Mouse (Mus musculus) stomach, embryonic 14.5 days (tissue): ENCODE results near the gene Xpo6. TPM values are rescaled to one million over a fixed set of nuclear protein-coding genes. Genes with fewer than 3 reads are reported as not detected.

Experiments used
- ATAC-seq: fragments of 200-750 bp; cut with Nextera tagmentation; 2 replicates; pipeline ENCODE4 v1.8.0; 2017; ENCODE audit warnings: low read depth, moderate TSS enrichment; ENCODE audit not compliant: insufficient number of reproducible peaks, insufficient read depth, low FRiP score
- H3K27ac ChIP-seq: fragments of 300-500 bp; sonication (generic); 2 replicates; pipeline ENCODE4 v1.5.1; 2014; ENCODE audit warnings: mild to moderate bottlenecking, low read length, moderate library complexity, mixed read lengths
- H3K27me3 ChIP-seq: fragments of 300-500 bp; sonication (generic); 2 replicates; pipeline ENCODE4 v1.6.1; 2014; ENCODE audit warnings: low read length, control low read depth, mixed read lengths; ENCODE audit not compliant: control insufficient read depth, insufficient read depth
- H3K36me3 ChIP-seq: fragments of 300-500 bp; sonication (generic); 2 replicates; pipeline ENCODE4 v1.6.1; 2014; ENCODE audit warnings: mild to moderate bottlenecking, control low read depth, low read length, moderate library complexity, mixed read lengths; ENCODE audit not compliant: control insufficient read depth, insufficient read depth
- H3K4me1 ChIP-seq: fragments of 300-500 bp; sonication (generic); 2 replicates; pipeline ENCODE4 v1.6.1; 2014; ENCODE audit warnings: low read length, control low read depth, mixed read lengths; ENCODE audit not compliant: control insufficient read depth, insufficient read depth
- H3K4me2 ChIP-seq: fragments of 300-500 bp; sonication (generic); replicated peaks from 2 replicates; pipeline ENCODE4 v1.6.1; 2014; ENCODE audit warnings: low read depth, low read length, control low read depth
- H3K4me3 ChIP-seq: fragments of 300-500 bp; sonication (generic); 2 replicates; pipeline ENCODE4 v1.5.1; 2014; ENCODE audit warnings: low read depth, low read length, control low read depth
- H3K9ac ChIP-seq: fragments of 300-500 bp; sonication (generic); replicated peaks from 2 replicates; pipeline ENCODE4 v1.6.1; 2014; ENCODE audit warnings: low read depth, mild to moderate bottlenecking, control low read depth, low read length, moderate library complexity, mixed read lengths
- H3K9me3 ChIP-seq: fragments of 300-500 bp; sonication (generic); 2 replicates; pipeline ENCODE4 v1.6.1; 2016; ENCODE audit warnings: low read depth, low read length, control low read depth; ENCODE audit not compliant: control insufficient read depth
- WGBS: fragments of 180-500 bp; shearing (Covaris S2); extraction: QIAGEN DNeasy Blood & Tissue Kit; methylation state at CpG from one replicate; pipeline ENCODE4 v1.1.7; 2014; 5-methylcytosine and 5-hydroxymethylcytosine counted together
- polyA plus RNA-seq: library from polyadenylated mRNA; unstranded; fragments of >200 nt; fragmentation: Nextera tagmentation; extraction: Ambion mirVana; gene quantifications from 2 replicates; pipeline ENCODE4 v1.2.1, GENCODE M21; 2014

Xpo6 gene
- polyA plus RNA-seq, 1 experiment from 2014 or later: 65.9 TPM

- Histone ChIP-seq H3K27me3 (no peaks in the 10 kb centered on the region), H3K9me3 (no peaks in the 10 kb centered on the region), H3K9ac (no peak overlapping the region), H3K4me3 (no peak overlapping the region), H3K36me3 (peaks cover 13% of the 10 kb centered on the region; the same call in 1 of the 2 replicates), H3K4me1 (no peaks in the 10 kb centered on the region), H3K4me2 (no peak overlapping the region), H3K27ac (no peak overlapping the region)
- 40% methylated on average over 3 of the region's 3 CpGs for WGBS
- ATAC-seq: no peak
Measured at GRCm38 (mm10) chr7:126167426-126167825, 32.9 kb downstream of the Xpo6 start.

DNA sequence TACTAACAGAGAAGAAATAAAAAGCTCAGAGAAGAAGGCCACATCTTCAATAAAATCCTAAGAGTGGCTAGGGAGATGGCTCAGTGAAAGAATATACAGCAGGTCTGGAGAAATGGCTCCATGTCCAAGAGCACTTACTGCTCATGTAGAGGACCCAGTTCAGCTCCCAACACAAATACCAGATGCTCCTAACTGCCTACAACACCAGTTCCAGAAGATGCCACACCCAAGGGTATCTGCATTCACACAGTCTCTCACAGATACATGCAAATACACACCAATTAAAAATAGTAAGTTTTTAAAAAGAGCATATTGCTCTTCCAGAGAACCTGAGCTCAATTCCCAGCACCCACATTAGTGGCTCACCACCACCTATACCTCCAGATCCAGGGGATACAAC lies 33.7 kb downstream of the Xpo6 start:
- peaks cover 12% of the 10 kb centered on the region; the same call in 1 of the 2 replicates for H3K36me3 ChIP-seq
- no peaks in the 10 kb centered on the region for H3K9me3 ChIP-seq
- no peak overlapping the region for H3K4me3 ChIP-seq
- H3K4me1 ChIP-seq: no peaks in the 10 kb centered on the region
- no peak for ATAC-seq
- no peak overlapping the region for H3K9ac ChIP-seq
- no peaks in the 10 kb centered on the region for H3K27me3 ChIP-seq
- H3K4me2 ChIP-seq: no peak overlapping the region
- no peak overlapping the region for H3K27ac ChIP-seq

DNA sequence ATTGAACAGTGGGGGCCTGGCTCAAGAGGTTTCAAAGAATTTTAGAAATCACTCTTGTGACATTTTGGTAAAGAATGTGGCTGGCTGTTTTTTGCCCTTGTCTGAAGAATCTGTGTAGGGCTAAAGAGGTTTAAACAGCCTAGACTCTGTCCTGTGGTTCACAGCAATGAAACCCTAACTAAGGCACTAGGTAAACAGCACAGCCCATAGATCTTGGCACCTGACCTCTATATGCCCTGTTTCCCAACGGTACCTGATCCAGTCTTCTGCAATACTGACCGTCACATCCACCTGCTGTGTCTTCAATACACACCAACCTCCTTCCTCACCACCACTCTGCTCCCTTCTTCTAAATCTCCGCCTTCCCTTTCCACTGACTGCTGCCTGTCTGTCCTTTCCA lies 42.1 kb downstream of the Xpo6 start:
- peaks cover 34% of the 10 kb centered on the region for H3K36me3 ChIP-seq

DNA sequence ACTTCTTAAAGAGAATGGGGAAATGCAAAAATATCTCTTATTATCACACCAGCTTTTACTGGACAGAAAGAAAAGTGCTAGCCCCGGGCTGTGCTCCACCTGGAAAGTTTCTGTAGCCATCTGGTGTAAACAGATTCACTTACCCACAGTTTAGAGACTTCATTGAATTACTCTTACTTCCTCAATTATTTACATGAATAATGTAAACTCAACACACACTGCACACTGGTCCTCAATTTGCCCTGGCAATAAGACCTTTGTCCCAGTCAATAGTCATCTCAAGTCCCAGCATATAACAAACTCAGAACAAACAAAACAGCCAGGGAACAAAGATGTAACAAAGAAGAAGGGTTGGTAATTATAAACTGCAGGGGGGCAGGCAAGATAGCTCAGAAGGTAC lies 44.6 kb downstream of the Xpo6 start:
- Histone ChIP-seq H3K27ac (no peak overlapping the region), H3K9ac (no peak overlapping the region), H3K4me1 (no peaks in the 10 kb centered on the region), H3K9me3 (no peaks in the 10 kb centered on the region), H3K36me3 (peaks cover 44% of the 10 kb centered on the region), H3K27me3 (no peaks in the 10 kb centered on the region), H3K4me3 (no peak overlapping the region), H3K4me2 (no peak overlapping the region)
- ATAC-seq: no peak
- 58% methylated on average over 1 of the region's 1 CpGs for WGBS

More for the DNA sequence above, 42.1 kb downstream of the Xpo6 start:
- H3K9ac ChIP-seq: no peak overlapping the region
- 86% methylated on average over 3 of the region's 3 CpGs for WGBS
- no peaks in the 10 kb centered on the region for H3K27me3 ChIP-seq
- no peak overlapping the region for H3K27ac ChIP-seq
- no peak for ATAC-seq
- H3K9me3 ChIP-seq: no peaks in the 10 kb centered on the region
- no peak overlapping the region for H3K4me3 ChIP-seq
- H3K4me2 ChIP-seq: no peak overlapping the region
- no peaks in the 10 kb centered on the region for H3K4me1 ChIP-seq

- H3K9ac ChIP-seq: no peak overlapping the region
- H3K36me3 ChIP-seq: peaks cover 38% of the 10 kb centered on the region
- no peak for ATAC-seq
- 86% methylated on average over 5 of the region's 5 CpGs for WGBS
- no peak overlapping the region for H3K27ac ChIP-seq
- H3K9me3 ChIP-seq: no peaks in the 10 kb centered on the region
- no peaks in the 10 kb centered on the region for H3K4me1 ChIP-seq
- H3K4me3 ChIP-seq: no peak overlapping the region
- no peaks in the 10 kb centered on the region for H3K27me3 ChIP-seq
- H3K4me2 ChIP-seq: no peak overlapping the region
Measured at GRCm38 (mm10) chr7:126154731-126155130, 45.6 kb downstream of the Xpo6 start.

DNA sequence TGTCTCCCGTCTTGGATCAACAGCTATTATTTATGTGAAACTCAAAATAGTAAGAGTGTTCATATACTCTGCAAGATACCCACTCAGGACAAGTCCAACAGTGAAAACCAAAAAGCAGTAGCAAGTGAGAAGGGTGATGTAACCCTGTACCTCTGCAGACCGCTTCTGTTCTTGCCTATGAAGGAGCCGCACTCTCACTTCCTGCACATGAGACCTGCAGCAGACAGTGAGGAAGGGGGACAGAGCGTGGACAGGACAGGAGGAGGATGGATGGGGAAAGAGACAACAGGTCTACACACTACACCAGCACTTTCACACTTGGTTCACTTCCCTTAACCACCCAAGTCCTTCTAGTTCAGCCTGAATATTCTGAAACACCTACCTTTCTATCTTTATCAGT lies 48.0 kb downstream of the Xpo6 start:
- Histone ChIP-seq H3K9me3 (no peaks in the 10 kb centered on the region), H3K4me3 (no peak overlapping the region), H3K9ac (no peak overlapping the region), H3K27ac (no peak overlapping the region), H3K4me2 (no peak overlapping the region), H3K4me1 (no peaks in the 10 kb centered on the region), H3K27me3 (no peaks in the 10 kb centered on the region), H3K36me3 (peaks cover 44% of the 10 kb centered on the region)
- WGBS: 92% methylated on average over 4 of the region's 4 CpGs
- ATAC-seq: no peak

DNA sequence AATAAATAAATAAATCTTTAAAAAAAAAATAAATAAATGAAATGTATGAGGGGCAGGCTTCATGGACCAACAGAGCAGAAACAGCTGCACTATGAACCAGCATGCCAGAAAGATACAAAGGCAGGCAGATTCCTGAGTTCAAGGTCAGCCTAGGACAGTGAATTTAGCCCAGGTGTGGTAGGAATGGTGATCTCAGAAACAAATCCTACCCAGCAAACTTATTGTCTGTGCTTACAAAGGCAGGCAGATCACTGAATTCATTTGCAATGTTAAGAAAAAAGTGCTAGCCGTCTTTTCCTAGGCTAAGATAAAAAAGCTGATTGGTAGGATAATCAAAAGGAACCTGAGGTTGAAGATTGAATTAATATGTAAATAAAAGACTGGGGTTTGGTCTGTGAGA lies 54.1 kb downstream of the Xpo6 start:
- Histone ChIP-seq H3K9ac (no peak overlapping the region), H3K27me3 (no peaks in the 10 kb centered on the region), H3K27ac (no peak overlapping the region), H3K4me1 (no peaks in the 10 kb centered on the region), H3K9me3 (no peaks in the 10 kb centered on the region), H3K4me3 (no peak overlapping the region), H3K4me2 (no peak overlapping the region), H3K36me3 (peaks cover 39% of the 10 kb centered on the region; the same call in 1 of the 2 replicates)
- 75% methylated on average over 1 of the region's 1 CpGs for WGBS
- no peak for ATAC-seq

DNA sequence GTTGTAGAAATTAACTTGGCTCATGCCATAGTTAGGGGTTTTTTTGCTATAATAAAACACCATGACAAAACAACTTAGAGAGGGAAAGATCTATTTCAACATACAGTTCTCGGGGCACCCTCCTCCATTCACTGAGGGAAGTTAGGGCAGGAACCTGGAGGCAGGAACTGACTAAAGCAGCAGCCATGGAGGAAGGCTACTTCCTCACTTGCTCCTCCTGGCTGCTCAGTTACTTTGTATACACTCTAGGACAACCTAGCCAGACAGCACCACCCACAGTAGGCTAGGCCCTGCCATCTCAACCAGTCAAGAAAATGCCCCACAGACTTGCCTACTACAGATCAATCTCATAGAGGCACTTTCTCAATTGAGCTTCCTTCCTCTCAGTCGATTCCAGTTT lies 55.9 kb downstream of the Xpo6 start:
- Histone ChIP-seq H3K9me3 (no peaks in the 10 kb centered on the region), H3K9ac (no peak overlapping the region), H3K27ac (no peak overlapping the region), H3K4me2 (no peak overlapping the region), H3K36me3 (peaks cover 48% of the 10 kb centered on the region), H3K27me3 (no peaks in the 10 kb centered on the region), H3K4me1 (no peaks in the 10 kb centered on the region), H3K4me3 (no peak overlapping the region)
- WGBS: 78% methylated on average over 2 of the region's 2 CpGs
- no peak for ATAC-seq

GRCm38 (mm10) chr7:126137850-126138249 lies 62.5 kb downstream of the Xpo6 start:
- no peak for ATAC-seq
- WGBS: 88% methylated on average over 5 of the region's 5 CpGs

More at GRCm38 (mm10) chr7:126137850-126138249, 62.5 kb downstream of the Xpo6 start:
- Histone ChIP-seq H3K27ac (no peak overlapping the region), H3K36me3 (peaks cover 31% of the 10 kb centered on the region), H3K27me3 (no peaks in the 10 kb centered on the region), H3K4me3 (no peak overlapping the region), H3K9ac (no peak overlapping the region), H3K4me2 (no peak overlapping the region), H3K4me1 (no peaks in the 10 kb centered on the region), H3K9me3 (no peaks in the 10 kb centered on the region)
